Mouse (Mus musculus) frontal cortex, postnatal 10 days (tissue): ENCODE measurements around the gene Mapre3.

Experiments
- DNase-seq, 2 experiments: peaks; one replicate each; pipeline ENCODE4 v3.0.0; 2022; ENCODE audit warnings: low spot score in 2 of 2, mixed read lengths in 1 of 2

Mapre3 gene

DNA sequence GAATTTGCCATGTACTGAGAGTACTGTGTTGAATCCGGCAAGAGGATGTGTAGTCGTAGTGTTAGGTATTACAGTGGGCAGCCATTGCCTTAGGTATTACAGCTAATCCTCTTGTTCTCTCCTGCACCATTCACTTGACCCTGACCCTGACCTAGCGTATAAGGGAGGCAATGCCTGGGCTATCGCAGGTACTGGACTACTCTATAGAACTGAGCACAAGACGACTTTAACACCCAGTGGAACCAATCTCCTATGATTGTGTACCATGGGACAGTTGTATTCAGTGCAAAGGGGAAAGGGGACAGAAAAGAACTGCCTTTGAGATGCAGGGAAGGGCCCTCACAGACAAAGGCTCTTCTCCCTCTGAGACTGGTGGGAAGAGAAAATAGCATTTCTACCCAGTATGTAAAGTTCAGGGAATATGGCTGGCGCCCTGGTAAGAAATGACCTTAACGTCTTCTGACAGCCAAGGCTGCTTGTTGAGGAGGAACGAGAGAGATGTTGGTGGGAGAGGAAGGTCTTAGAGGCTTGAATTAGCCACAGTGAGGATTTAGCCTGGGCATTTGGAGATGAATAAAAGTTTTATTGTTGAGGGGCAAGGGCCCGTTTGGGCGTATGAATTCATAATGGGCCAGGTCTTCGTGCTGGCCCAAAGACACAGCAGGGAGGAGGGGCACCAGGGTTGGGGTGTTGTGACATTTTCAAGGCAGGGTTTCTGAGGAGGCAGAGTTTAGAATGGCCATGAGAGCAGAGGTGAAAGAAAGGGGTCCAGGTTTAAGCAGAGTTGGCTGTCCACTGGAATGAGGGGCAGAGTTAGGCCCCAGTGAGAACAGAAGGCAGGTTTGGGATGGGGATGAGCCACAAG lies 9.9 kb downstream of the Mapre3 start:
- no peak for DNase-seq

GRCm38 (mm10) chr5:30825166-30825565 lies 10.7 kb downstream of the Mapre3 start:
- no peak for DNase-seq

DNA sequence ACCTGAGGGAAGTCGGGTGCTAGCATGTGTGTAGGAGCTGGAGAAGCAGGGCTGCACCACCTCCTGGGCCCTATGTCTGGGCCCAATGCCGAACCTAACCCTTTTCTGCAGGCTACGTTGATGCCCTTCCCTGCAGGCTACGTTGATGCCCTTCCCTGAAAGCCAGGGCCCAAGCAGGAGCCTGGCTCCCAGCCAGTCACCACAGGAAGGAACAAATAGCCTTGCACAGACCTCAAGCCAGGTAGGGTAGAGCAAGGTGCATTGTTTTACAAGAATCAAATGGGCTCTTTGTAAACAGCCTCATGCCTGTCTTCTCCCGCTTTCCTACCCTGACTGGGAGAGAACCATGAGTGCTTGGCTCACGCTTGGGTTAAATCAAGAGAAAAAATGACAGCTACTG lies 11.4 kb downstream of the Mapre3 start:
- DNase-seq: no peak

DNA sequence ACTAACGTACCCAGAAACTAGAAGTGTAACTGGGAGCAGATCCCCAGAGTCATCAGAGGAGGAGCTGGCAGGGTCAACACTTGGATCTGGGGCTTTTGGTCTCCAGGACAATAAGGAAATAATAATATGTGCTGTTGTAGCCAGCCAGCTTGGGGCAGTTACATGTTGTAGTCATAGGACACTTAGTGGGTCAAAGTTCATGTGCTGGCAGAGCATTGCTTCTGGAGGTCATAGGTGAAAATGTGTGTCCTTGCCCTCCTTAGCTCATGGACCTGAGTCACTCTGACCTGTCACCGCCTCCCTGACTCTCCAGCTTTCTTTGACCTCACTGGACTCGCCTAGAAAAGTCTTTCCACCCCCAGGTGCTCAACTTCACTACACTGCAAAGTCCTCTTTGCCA lies 19.0 kb downstream of the Mapre3 start:
- no peak for DNase-seq

DNA sequence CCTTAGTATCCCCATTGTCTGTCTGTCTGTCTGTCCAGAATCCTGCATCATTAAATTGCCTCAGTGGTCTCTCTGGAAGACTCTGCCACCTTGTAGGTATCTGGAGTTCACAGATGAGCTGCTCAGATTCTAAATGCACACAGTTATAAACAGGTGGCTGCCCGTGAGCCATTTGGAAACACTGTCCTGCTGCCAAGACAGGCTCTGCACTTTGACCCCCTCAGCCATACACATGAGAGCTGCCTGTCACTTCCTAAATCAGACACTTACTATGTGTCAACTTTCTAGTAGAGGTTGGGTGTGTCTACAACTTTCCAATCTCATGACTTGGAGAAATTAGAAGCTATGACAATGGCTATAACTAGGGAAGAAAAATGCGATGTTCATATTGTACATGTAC lies 25.3 kb downstream of the Mapre3 start:
- no peak for DNase-seq

GRCm38 (mm10) chr5:30841896-30842295 lies 27.5 kb downstream of the Mapre3 start:
- no peak for DNase-seq

GRCm38 (mm10) chr5:30849891-30850555 lies 35.6 kb downstream of the Mapre3 start:
- DNase-seq: no peak

DNA sequence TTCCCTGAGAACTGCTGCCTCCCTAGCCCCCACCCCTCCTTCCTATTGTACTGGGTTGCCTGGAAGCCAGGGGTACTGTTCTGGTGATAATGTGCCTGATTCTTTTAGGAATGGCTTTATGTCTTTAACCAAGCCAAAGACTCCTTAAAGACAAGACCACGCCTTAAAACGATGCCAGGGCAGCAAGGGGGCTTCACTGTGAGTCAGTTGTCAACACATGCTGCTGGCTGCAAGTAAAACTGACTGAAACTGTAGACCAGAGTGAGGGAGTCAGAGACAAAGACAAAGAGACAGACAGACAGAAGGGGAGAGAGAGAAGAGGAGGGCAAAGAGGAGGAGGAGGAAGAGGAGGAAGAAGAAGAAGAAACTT lies 36.1 kb downstream of the Mapre3 start:
- DNase-seq: no peak

GRCm38 (mm10) chr5:30853522-30853921 lies 39.1 kb downstream of the Mapre3 start:
- no peak for DNase-seq

DNA sequence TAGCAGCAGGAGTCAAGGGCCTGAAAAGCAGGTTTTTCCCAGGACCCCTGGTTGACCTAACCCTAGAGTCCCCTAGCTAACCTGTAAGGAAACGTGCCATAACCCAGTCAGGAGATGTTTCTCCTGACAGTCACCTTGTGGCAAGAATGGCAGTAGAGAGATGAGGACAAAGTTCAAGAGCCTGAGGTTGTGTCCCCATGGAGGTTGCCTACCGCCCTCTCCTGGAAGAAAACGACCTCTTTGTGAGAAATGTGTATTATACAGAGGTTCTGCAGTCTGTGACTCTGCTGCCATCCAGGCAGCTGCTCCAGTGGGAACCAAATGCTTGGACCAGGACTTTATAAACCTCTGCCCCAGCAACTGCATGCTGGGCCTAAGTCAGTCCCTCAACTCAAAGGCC lies 41.2 kb downstream of the Mapre3 start:
- DNase-seq: no peak

DNA sequence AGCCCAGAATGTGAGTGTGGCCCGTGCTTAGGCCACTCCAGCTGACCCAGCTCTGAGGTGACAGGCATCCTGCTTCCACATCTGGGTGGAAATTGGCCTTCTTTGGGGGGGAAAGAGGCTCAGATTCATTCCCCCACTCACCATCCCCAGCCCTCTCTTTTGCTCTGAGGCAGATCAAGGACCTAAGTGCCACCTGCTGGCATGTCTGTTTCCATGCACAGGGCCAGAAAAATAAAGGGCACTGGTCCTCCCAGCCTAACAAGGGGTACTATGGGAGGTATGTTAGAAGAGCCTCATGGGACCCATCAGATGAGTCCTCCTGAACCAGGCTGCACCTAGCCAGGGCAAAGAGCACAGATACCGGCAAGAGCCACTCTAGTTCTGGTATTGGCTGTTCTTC lies 41.7 kb downstream of the Mapre3 start:
- no peak for DNase-seq

DNA sequence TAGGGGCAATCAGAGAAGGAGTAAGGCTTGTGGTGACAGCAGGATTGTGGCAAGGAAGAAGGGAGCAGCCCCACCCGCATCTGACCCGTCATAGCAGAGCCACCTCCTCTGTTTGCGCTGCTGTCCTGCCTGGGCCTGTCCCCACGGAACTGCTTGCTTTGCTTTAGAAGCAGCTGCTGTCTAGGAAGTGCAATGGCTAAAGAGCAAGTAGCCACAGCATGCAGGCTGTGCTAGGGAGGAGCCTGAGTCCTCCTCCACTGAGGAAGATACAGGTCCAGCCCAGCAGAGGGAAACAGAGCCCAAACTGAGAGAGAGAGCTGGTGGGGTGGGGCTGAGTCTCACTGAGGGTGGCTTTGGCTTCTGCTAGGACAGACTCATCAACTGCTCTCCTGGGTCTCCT lies 49.4 kb downstream of the Mapre3 start:
- no peak for DNase-seq

DNA sequence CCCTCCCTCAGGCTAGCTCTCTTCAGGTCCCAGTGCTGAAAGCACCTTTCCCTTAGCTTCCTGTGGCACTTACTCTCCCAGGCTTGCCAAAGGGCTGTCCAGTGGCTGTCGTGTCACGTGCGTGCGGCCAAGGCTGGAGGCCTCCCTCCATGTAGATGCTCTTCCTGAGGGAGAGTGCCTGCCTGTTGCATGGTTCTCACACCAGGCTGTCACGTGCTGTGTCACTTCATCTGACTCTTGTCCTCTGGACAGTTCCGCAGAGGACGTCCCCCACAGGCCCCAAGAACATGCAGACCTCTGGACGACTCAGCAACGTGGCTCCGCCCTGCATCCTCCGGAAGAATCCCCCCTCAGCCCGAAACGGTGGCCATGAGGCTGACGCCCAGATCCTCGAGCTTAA lies 49.9 kb downstream of the Mapre3 start:
- no peak for DNase-seq

DNA sequence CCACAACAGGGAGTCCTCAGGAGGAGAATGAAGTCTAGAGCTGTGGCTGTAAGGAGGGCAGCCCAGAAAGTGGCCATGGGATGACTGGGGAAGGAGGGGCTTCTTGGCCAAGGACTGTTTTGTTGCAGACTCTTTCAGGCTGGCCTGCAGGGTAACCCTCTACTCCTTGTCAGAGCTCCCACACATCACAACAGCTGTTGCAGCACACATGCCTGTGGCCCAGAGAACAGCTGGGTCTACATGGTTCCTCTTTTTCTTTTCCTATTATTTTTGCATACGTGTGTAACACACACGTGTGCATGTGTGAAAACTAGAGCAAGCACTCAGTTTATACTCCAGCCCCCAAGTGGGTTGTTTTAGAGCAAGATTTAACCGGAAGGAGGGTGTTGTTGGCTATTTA lies 52.4 kb downstream of the Mapre3 start:
- DNase-seq: no peak

DNA sequence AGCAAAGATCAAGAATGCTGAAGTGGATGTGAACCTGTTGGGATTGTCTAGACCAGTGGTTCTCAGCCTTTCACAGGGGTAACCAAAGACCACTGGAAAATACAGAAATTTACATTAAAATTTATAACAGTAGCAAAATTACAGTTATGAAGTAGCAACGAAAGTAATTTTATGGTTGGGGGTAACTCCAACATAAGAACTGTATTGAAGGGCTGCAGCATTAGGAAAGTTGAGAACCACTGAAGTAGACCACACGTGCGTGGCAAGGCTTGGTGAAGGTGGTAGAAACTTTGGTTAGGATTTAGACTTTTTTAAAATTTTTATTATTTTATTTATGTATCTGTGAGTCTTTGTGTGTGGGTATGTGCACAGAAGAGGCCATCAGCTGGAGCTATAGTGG lies 53.3 kb downstream of the Mapre3 start, which contains the start of gene Tmem214:
Gene Tmem214, plus strand, starts transcription at position 301 of the 400 bp plus-strand sequence.
- DNase-seq: no peak

DNA sequence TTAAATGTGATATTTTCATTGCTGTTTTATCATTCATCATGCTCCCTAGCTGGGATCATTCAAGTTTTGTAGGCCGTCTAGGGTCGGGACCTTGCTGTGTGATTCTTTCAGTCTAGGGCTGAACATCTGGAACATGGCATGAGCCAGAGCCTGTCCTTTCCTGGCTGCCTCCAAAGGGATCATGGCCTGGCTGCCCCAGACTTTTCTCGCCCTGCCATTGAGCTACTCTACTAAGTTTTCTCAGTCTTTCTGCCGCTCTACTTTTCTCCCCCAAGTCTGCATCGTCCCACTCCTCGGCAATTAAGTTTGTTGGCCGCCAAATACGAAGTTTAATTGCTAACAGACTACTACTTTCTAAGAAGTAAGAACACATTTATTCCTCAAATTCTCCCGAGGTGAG lies 54.5 kb downstream of the Mapre3 start:
- no peak for DNase-seq

DNA sequence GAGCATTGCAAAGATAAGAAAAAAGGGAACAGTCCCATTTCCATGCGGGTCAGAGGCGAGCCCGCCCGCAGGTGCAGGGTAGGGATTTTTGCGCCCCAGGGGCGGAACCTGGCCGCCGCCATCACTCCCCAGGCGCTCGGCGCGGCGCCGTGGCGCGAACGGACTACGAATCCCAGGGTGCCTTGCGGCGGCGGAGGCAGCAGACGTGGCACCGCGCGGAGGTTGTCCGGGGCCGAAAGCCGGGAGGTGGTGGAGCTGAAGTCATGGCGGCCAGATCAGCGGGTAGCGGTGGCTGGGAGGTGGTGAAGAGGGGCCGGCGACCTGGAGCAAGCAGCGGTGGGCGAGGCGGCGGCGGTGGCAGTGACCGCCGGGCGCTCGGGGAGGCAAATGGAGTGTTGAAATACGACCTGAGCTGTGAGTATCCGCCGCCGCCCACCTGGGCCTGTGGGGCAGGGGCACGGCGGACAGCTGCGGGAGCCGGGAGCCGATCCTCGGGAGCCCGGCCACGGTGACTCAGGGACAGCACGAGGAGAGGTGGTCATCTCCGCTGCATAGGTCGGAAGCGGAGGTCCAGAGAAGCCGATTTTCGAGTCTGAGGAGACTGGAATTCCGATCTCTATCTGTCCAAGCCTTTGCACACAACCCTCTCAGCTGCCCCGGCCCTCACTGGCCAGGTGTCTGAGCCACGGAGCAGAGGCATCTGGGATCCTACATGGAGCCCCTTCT lies 55.1 kb downstream of the Mapre3 start:
- DNase-seq: peak; percentile 80 to 90

DNA sequence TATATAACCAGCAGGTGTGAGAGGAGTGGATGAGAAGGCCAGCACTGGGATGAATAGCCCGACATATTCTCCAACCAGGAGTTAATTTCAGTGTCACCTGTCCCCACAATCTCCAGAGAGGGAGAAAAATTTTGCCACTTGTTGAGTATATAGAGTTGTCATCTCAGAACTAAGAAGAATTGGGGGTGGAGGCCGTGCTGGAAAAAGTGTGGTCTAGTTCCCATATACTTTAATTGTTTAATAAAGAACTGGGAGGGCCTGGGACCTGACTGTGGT lies 55.6 kb downstream of the Mapre3 start:
- DNase-seq: no peak

GRCm38 (mm10) chr5:30872574-30872973 lies 58.1 kb downstream of the Mapre3 start:
- DNase-seq: no peak

- DNase-seq: no peak
These were observed 59.9 kb downstream of the Mapre3 start for GRCm38 (mm10) chr5:30874365-30874764.

GRCm38 (mm10) chr5:30878616-30879015 lies 64.2 kb downstream of the Mapre3 start:
- DNase-seq: no peak

DNA sequence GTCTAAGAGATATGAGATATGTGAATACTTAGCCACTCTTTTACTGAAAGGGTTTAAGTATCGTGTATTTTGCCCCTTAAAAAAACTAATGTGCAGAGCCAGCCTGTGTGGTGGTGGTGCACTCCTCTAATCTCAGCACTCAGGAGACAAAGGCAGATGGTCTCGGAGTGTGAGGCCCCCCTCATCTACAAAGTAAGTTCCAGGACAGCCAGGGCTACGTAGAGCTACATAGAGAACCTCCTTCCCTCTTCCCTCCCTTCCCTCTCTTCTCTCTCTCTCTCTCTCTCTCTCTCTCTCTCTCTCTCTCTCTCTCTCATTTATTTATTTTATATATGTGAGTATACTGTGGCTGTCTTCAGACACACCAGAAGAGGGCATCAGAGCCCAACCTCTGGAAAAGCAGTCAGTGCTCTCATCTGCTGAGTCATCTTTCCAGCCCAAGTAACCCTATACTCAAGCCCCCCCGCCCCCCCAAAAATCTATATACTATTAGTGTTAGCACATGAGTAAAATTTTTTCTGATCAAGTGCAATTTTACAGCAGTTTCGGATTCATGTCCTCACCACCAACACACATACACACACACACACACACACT lies 65.0 kb downstream of the Mapre3 start:
- no peak for DNase-seq
